Mouse (Mus musculus) gastrocnemius, adult 8-10 months (tissue): Measurements from ENCODE around the gene Gm13691. TPM values are rescaled to one million over a fixed set of nuclear protein-coding genes. Genes with fewer than 3 reads are reported as not detected.
"Not testable (repeated sequence)": the region's sequence is repeated elsewhere in the genome, so short reads cannot be mapped to it uniquely, and the experiment has no call there.

Experiments used
- DNase-seq, 2 experiments: peaks; one replicate each; pipeline ENCODE4 v3.0.0; 2022; ENCODE audit warnings: low spot score in 2 of 2
- total RNA-seq, 4 experiments: library from RNA; stranded (reverse); gene quantifications; 2 replicates each; pipeline ENCODE4 v1.2.4; 2022

The Gm13691 gene
- total RNA-seq, result under 1 TPM in 3 of 4 experiments, not detected in 1; 0.65 to 0.91 (median 0.80) TPM

GRCm38 (mm10) chr2:83990253-83990652 lies at the start of gene Gm13691:
Gene Gm13691 (plus strand): TSS chr2:83990553.
- DNase-seq, result not testable (repeated sequence)

GRCm38 (mm10) chr2:83940931-83941361 lies 49.4 kb upstream of the Gm13691 start, which contains the start of gene Zswim2:
Gene Zswim2 (minus strand): TSS chr2:83941228.
- DNase-seq, result peak in 1 of 2 experiments; percentile 5

DNA sequence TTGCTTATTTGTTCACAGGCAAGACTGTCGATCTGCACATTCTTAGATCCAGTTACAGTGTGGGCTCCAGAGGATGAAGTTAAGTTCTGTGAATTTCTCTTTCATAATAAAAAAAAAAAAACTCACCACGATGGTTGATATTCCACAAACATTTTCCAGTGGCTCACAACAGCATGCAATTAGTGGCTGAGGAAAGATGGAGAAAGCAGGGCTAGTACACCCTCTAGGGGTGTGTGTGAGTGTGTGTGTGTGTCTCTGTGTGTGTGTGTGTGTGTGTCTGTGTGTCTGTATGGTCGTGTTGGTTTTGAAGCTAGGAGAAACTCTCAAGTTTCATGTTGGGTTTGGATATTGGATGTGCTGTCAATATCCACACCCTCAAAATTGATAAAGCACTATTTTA lies 49.0 kb upstream of the Gm13691 start:
- DNase-seq, result no peak

DNA sequence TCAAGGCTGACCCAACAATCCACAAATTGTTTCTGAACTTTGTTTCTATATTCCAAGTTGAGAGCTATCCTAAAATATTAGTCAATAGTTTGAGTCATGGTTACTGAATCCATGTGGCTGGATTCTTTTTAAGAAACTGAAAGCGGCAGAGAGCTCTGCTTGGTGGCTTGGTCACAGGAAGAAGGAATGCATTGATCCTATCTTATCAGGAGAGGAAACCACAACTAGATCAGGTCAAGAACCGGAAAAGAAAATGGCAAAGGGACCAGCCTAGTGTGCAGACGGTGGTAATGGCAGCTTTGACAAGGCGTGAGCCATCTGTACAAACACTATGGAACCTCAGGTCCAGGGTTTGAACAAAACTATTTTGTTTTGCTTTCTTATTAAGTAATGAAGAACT lies 48.6 kb upstream of the Gm13691 start:
- DNase-seq, result no peak

DNA sequence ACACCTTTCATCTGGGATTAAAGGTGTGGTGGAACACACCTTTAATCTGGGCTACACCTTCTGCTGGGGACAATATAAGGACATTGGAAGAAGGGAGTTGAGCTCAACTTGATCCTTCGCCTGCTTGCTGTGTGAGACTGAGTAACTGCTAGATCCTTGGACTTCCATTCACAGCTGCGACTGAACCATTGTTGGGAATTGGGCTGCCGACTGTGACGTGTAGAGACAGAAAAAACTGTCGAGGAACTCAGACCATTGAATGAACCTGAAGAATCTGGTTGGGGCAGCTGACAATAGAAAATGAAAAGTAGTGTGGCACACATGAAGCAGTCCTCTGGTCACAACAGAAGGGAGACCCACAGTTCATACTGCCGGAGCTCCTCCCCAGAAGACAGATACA lies 35.0 kb upstream of the Gm13691 start, which contains the start of gene Gm13698:
Gene Gm13698 (plus strand): TSS at position 301 of the 400 bp plus-strand sequence.
- DNase-seq, result not testable (repeated sequence)

DNA sequence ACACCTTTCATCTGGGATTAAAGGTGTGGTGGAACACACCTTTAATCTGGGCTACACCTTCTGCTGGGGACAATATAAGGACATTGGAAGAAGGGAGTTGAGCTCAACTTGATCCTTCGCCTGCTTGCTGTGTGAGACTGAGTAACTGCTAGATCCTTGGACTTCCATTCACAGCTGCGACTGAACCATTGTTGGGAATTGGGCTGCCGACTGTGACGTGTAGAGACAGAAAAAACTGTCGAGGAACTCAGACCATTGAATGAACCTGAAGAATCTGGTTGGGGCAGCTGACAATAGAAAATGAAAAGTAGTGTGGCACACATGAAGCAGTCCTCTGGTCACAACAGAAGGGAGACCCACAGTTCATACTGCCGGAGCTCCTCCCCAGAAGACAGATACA lies 29.1 kb upstream of the Gm13691 start, which contains the start of gene Gm13693:
Gene Gm13693 (plus strand): TSS at position 301 of the 400 bp plus-strand sequence.
- not testable (repeated sequence) for DNase-seq

DNA sequence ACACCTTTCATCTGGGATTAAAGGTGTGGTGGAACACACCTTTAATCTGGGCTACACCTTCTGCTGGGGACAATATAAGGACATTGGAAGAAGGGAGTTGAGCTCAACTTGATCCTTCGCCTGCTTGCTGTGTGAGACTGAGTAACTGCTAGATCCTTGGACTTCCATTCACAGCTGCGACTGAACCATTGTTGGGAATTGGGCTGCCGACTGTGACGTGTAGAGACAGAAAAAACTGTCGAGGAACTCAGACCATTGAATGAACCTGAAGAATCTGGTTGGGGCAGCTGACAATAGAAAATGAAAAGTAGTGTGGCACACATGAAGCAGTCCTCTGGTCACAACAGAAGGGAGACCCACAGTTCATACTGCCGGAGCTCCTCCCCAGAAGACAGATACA lies 23.3 kb upstream of the Gm13691 start, which contains the start of gene Gm13695:
Gene Gm13695 (plus strand): TSS at position 301 of the 400 bp plus-strand sequence.
- not testable (repeated sequence) for DNase-seq

DNA sequence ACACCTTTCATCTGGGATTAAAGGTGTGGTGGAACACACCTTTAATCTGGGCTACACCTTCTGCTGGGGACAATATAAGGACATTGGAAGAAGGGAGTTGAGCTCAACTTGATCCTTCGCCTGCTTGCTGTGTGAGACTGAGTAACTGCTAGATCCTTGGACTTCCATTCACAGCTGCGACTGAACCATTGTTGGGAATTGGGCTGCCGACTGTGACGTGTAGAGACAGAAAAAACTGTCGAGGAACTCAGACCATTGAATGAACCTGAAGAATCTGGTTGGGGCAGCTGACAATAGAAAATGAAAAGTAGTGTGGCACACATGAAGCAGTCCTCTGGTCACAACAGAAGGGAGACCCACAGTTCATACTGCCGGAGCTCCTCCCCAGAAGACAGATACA lies 17.5 kb upstream of the Gm13691 start, which contains the start of gene Gm13696:
Gene Gm13696 (plus strand): TSS at position 301 of the 400 bp plus-strand sequence.
- not testable (repeated sequence) for DNase-seq

DNA sequence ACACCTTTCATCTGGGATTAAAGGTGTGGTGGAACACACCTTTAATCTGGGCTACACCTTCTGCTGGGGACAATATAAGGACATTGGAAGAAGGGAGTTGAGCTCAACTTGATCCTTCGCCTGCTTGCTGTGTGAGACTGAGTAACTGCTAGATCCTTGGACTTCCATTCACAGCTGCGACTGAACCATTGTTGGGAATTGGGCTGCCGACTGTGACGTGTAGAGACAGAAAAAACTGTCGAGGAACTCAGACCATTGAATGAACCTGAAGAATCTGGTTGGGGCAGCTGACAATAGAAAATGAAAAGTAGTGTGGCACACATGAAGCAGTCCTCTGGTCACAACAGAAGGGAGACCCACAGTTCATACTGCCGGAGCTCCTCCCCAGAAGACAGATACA lies 11.7 kb upstream of the Gm13691 start, which contains the start of gene Gm13694:
Gene Gm13694 (plus strand): TSS at position 301 of the 400 bp plus-strand sequence.
- DNase-seq, result not testable (repeated sequence)

DNA sequence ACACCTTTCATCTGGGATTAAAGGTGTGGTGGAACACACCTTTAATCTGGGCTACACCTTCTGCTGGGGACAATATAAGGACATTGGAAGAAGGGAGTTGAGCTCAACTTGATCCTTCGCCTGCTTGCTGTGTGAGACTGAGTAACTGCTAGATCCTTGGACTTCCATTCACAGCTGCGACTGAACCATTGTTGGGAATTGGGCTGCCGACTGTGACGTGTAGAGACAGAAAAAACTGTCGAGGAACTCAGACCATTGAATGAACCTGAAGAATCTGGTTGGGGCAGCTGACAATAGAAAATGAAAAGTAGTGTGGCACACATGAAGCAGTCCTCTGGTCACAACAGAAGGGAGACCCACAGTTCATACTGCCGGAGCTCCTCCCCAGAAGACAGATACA lies 5.9 kb upstream of the Gm13691 start, which contains the start of gene Gm13697:
Gene Gm13697 (plus strand): TSS at position 301 of the 400 bp plus-strand sequence.
- not testable (repeated sequence) for DNase-seq

- DNase-seq, result not testable (repeated sequence)
Measured at GRCm38 (mm10) chr2:83993639-83994255, 3.4 kb downstream of the Gm13691 start.

DNA sequence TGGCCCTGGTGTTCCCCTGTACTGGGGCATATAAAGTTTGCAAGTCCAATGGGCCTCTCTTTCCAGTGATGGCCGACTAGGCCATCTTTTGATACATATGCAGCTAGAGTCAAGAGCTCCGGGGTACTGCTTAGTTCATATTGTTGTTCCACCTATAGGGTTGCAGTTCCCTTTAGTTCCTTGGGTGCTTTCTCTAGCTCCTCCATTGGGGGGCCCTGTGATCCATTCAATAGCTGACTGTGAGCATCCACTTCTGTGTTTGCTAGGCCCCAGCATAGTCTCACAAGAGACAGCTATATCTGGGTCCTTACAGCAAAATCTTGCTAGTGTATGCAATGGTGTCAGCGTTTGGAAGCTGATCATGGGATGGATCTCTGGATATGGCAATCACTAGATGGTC lies 4.2 kb downstream of the Gm13691 start:
- DNase-seq, result not testable (repeated sequence)

GRCm38 (mm10) chr2:84008913-84009312 lies 18.6 kb downstream of the Gm13691 start:
- no peak for DNase-seq

- no peak for DNase-seq
Measured at GRCm38 (mm10) chr2:84009818-84010217, 19.5 kb downstream of the Gm13691 start.

DNA sequence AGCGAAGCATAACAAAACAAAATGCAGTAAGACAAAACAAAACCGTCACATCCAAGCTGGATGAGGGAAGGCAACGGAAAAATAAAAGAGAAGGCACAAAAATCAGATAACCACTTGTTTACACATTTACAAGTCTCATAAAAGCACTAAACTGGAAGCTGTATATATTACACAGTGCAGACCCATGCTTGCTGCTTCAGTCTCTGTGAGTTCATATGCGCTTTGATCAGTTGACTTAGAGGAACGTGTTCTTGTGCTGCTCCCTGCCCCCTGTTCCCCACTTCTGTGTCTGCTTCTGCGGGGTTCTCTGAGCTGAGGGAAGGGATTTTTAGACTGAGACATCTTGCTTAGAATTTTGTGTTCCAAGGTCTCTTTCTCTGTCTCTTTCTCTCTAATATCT lies 24.2 kb downstream of the Gm13691 start:
- no peak for DNase-seq

DNA sequence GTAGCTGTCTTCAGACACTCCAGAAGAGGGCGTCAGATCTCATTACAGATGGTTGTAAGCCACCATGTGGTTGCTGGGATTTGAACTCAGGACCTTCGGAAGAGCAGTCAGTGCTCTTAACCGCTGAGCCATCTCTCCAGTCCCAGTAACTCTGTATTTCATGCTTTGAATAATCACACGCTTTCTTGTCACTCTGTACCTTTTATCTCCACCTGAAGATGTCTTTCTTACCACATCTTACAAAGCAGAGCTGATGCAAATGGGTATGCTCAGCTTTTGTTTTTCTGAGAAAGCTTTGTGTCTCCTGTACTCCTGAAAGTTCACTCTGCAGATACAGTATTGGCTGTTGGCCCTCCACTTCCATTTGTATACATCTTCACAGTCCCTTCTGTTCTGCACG lies 25.9 kb downstream of the Gm13691 start:
- not testable (repeated sequence) for DNase-seq

DNA sequence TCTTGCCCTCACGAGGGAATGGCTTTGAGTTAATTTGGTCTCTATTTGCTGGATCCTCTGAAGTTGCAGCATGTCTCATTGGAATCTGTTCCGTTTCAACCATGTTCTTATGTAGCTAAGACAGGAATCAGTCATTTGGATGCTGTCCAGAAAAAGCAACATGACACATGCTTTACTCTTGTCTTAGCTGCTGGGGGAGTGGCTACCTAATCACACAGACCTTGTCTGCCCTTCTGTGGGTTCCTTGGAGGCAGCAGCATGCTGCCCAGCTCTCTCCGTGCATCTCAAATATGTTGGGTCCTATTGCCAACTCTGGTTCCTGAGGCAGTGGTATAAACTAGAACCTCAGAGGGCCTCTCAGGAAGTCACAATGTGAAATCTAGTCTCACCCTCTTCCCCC lies 28.0 kb downstream of the Gm13691 start:
- DNase-seq, result no peak

- DNase-seq, result no peak
Measured at GRCm38 (mm10) chr2:84019519-84020305, 29.4 kb downstream of the Gm13691 start.

DNA sequence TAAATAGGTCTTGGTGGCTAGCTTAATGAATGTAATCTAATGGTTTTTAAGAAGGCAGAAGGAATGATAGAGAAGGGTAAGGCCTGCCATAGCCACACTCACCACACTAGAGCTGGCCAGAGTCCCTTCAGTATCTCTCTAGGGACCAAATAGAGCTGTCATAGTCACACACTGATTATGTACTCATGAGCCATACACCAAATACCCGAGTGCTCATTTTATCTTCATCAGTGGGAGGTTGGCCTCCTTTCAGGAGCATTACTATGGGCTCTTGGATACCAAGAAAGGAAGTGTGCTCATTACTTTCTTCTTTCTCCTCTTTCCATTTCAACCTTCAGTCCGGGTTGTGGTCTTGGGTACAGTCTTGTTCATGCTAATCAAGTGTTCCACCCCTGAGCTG lies 31.6 kb downstream of the Gm13691 start:
- no peak for DNase-seq

GRCm38 (mm10) chr2:84022905-84023304 lies 32.6 kb downstream of the Gm13691 start:
- peak; percentile 35 to 51 for DNase-seq

DNA sequence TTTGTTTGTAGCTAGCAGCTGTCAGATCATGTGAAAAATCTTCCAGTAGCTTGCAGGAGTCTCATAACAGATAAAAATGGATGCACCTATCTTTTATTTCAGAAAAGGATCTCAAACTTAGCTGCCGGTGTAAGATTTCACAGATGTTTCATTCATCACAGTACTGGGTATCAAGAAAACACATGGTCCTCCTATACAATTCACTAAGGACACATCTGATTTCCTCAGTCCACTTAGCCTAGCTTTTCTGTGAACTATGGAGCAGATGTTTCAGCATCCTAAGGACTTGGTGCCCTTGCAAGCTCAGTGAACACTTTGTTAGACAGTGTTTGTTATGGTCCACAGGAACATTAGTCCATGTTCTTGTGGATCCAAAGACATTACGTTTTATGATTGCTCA lies 33.0 kb downstream of the Gm13691 start:
- DNase-seq, result no peak

GRCm38 (mm10) chr2:84025217-84025616 lies 34.9 kb downstream of the Gm13691 start:
- DNase-seq, result peak; percentile 20 to 27
